Mouse (Mus musculus) ZHBTc4 (cell line): ENCODE results near the gene Plxdc2.

Source experiments
- DNase-seq: peaks from one replicate; pipeline ENCODE4 v3.0.0-alpha.2; 2011; ENCODE audit warnings: low read depth, low spot score

Plxdc2 gene

DNA sequence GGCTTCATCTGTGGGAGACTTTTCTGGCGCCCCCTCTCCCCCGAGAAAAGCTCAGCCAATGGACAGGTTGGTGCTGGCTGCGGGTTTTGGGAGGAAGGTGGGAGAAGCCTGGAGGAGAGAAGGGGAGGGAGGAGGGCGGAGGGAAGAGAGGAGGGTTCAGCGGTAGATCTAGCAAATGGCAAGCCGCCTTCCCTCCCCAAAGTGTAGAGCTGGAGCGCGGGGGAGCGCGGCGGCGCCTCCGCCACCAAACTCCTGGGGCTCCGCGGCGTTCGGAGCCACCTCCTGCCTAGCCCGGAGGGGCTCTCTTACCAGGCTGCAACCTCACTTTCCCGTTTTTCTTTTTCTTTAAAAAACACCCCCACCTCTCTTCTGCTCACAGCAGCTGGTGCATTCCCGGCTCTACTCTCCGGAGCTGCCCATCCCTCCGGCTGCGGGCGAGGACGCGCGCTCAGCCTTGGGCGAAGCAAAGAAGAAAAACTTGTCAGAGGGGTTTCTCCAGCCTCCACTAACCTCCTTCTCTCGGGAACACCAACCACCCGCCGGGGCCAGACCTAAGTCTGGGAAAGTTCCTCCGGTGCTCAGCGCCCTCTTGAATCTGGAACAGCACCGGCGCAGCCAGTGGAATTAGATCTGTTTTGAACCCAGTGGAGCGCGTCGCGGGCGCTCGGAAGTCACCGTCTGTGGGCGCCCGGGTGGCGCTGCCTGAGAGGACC is at the start of gene Plxdc2:
Gene Plxdc2, plus strand, starts transcription at position 199 of the 713 bp plus-strand sequence.
- DNase-seq = peak; percentile 84

DNA sequence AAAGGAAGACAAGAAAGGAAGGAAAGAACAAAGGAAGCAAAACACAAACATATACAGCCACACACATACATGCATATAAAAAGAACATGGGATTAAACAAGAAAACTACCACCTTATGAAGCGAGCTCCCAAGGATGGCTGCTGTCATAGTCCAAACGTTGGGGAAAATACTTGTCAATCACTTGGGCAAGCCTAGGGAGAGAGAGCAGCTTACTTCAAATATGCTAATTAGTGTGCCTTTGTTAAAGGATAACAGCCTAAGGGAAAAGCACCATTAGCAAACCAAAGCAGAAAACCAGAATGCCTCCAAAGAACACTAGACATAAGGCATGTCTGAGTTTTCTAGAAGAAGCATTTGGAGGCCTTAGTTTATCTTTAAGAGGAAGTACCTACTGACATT is 45.7 kb upstream of the Plxdc2 start:
- DNase-seq = peak; percentile 8

DNA sequence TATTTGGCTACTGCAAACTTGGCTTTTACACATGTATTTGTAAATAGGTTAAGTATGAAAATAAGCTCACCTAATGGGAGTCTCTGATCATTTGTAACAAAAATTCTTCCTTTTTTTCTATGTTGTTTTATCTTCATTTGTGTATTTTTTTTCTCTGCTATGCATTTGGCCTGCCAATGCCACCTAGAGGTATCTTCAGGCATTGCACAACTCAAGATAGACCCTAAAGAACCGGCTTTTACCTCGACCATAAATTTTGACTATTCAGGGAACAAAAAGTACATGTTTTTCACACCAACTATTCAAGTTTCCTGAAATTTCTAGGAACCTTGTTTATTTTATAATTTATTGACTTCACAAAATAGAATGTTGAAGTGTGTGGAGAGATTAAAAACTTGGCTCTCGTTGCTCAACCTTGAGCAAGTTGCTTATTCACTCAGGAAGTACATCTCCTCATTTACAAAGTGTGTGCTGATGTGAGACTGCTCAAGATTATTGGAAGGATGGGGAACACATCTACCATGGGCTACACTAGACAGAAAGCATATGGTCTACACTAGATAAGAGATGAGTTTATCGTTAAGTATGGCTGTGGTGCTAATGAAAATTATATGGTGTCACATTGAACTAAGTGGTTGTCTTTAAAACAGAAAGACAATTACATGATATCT is 43.6 kb upstream of the Plxdc2 start:
- peak; percentile 41 for DNase-seq

DNA sequence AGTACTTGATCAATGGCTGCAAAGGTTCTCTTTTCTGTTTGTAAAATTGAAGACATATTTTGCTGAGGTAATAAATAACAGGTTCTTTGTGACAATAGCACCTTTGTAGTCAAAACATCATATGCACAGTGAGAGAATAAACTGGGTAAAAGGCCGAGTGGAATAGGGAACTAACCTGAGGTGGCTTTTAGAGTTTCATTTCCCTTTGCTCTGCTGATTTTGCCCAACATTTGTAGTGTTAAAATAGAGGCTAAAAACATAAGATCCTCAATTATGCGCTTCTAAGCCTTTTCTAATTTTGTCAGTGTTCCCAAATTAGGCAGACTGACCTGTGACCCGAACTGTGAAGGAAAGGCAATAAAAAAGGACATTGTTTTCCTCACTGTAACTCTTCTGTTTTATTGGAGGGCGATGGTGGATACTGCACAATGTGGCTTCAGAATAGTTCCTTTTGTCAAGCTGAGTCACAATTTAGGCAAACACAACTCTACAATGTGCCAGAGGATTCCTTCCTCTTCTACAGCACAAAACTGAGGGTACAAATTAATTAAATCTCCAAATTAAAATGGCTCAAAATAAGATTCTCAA is 20.8 kb upstream of the Plxdc2 start:
- no peak for DNase-seq

DNA sequence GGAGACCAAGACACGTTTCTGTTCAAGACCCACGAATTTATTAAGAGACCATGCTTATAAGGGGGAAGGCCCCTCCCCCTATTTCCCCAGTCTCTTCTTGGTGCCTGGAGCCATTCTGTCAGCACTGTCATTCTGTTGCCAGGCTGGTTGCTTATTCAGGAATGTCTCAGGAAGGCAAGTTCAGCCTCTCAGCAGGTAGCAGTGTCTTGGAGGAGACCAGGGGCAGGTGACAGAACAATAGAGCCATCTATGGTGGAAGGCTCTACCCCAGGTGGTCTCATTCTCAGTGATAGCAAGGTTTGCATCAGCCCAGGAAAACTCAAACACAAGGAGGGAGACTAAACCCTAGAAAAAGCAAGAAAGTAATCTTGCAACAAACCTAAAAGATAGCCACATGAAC is 11.5 kb upstream of the Plxdc2 start:
- DNase-seq = peak; percentile 80

DNA sequence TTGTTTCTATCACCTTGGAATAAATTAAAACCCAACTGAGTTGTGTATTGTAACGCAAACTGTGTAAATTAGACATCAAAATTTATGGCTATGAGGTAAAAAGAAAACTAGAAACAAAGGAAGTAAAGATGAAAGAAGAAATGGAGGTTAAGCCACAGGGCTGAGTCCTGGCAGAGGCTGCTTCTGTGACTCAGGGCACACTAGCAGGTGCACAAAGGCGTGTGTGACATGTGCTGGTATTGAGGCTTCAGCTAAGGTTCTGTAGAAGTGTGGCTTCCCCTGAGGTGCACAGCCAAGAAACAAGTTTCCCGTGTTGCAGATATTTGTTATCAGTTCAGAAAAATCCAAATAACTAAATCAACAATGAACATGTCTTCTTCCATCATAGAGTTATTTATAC is 5.0 kb upstream of the Plxdc2 start:
- DNase-seq = no peak

DNA sequence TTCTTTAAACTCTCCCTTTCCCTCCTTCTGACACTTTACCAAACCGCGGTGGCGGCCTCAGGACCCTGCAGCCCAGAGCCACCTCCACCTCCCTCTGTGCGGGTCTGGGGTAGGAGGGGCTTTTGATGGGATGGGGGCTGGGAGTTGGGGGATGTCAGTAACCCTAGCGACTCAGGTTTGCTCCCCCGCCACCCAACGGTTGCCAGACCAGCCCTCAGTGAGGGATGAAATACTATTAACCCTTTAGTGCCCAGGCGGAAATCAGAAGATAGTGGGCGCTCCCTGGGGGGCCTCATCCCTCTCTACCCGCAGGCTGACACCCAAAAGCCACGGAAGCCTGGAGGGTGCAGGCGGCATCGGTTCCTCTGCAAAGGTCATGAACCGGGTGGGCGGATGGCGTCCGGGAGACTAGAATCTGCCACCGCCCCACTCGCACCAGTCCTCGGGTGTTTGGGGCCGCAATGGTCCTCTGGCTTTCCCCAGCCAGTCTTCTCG is 446 bp upstream of the Plxdc2 start:
- peak; percentile 72 for DNase-seq

DNA sequence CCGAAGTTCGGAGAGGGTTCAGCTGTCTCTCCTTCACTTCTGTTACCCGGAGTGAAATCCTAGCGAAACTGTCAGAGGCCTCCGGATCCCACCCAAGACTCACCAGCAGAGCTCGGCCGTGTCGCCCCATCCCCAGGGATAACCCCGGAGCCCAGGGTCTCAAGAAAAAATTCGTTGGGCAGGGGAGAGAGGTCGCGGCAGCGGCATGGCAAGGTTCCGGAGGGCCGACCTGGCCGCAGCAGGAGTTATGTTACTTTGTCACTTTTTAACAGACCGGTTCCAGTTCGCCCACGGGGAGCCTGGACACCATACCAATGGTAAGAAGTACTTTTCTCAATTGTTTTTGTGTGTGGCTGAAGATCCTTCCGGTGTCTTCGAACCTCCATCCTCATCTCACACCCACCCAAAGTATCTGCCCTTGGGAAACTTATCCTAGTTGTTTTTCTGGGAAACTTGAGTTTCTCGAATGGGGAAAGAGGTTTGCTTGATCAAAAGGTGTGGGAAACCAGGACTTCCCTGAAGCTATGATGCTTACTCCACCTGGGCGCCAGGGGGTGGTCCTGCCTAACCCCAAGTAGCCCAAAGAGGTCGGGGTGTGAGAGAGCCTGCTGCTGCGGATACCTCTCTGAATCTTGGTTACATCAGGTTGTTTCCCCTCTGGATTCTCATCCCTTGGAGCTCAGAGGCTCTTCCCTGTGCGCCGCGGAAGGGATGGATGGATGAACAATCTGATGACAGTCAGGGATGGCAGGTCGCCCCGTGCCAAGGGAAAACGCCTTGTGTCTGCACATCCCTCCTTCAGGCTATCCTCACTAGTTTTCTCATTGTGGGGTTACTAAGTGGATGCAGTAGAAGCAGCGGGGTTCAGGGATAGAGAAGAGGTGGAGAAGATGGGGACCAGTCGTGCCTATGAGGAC is 1.1 kb downstream of the Plxdc2 start:
- peak; percentile 33 for DNase-seq

DNA sequence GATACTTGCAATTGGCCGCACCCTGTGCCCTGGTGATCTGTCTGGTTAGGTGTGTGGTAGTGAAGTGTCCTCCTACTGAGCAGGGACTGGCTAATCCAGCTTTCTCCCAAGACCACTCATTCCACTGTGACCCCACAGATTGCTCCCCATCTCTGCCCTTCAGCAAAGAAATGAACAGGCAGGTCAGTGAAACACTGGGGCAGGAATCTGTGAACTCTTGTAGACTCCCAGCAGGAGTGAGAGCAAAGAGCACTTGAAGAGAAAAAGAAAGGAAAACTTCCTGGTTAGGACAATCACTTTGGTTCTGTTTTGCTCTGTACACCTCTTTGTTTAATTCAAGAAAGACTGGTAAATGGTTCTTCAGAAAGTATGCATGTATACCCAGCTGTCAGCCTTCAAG is 1.8 kb downstream of the Plxdc2 start:
- DNase-seq = no peak

DNA sequence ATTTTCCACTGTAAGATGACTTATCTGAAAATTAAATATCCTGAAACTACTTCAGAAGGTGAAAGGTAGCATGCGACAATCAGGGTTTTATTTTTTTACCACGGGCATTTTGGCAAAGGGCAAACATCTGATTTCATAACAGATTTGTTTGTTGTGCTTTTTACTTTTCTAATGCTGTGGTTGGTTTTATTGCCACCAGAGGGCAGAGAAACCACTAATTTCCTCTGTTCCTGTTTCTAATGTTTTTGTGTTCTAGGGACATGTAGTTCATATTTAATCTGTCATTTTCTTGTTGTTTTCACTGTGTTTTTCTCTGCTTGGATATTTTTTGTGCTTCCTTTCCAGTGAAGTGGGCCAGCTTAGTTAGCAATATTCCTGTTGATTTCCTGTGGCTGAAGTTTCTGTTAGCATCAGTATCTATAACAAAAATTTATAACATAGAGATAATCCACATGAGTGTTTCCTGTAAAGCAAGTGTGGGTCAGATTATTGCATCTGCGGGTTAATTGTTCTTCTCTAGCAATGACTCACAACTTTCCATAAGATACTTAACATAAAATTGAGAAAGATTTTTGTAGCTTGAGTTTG is 3.3 kb downstream of the Plxdc2 start:
- DNase-seq = no peak

DNA sequence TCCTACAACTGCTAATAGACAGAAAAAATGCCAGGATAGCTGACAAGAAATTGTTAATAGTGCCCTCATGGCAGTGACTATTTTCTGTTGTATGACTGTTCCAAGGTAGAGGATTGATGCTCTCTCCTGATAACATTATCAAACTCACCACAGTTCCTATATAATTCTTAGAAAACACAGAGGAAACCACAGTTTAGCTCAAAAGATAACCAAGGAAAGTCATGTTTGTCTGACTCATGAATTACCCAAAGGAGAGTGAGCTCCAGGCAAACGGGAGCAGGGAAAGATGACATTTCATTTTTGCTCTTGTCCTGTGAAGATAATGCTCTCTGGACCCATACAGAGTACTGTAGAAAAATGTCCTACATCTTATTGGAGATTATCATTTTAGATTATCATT is 8.6 kb downstream of the Plxdc2 start:
- no peak for DNase-seq

DNA sequence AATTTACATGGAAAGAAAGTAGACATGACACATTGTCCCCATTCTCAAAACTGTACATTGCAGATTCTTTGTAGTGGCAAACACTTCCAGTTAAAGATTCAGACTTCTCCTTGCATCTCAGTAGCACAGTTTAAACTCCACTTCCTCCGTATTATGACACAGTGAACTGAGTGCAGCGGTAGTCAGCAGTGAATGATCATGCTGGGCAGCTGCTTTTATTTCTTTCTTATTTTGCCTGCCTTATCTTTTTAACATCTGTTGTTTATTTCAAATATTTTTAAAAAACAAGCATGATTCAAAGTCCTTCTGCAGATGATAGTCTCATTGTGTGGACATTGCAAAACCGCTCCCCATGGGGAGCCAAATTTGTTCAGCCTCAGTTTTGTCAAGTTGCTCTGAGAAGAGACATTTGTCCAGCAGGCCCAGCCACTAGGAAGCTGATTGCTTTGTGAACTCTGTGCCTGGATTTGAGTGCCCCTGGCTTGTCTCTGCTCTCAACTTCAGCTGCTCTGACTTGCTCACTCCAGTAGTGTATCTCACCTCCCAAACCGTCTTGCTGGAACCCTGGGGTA is 9.8 kb downstream of the Plxdc2 start:
- DNase-seq = no peak

DNA sequence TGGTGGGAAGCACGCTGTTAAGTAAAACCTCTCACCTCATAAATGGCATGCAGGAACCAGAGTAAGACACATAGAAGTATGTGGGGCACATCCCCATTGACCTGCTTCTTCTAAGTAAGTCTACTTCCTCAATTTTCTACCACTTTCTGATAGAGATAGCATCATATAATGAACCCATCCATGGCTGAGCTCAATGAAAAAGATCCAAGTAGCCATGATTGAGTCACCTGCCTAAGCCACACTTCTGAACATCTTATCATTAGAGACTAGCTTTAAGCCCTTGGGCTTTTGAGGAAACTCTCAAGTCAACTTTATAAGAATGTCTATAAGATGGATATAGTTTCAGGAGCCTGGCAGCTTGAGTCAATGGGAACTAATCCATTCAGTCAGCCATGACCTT is 14.3 kb downstream of the Plxdc2 start:
- DNase-seq = no peak

DNA sequence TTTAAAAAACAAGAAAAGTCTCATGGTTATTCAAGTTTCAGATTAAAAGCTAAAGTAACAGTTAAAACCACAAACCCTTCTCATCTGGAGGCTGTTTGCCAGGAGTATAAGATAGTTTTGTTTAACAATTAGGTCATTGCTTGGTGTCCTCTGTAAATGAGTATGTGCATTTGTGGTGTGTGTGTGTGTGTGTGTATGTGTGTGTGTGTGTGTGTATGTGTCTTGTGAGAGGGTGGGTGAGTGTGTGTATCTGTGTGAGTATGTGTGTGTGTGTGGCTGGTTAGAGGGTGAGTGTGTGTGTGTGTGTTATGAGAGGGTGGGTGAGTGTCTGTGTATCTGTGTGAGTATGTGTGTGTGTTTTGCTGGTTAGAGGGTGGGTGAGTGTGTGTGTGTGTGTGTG is 18.2 kb downstream of the Plxdc2 start:
- DNase-seq = no peak

DNA sequence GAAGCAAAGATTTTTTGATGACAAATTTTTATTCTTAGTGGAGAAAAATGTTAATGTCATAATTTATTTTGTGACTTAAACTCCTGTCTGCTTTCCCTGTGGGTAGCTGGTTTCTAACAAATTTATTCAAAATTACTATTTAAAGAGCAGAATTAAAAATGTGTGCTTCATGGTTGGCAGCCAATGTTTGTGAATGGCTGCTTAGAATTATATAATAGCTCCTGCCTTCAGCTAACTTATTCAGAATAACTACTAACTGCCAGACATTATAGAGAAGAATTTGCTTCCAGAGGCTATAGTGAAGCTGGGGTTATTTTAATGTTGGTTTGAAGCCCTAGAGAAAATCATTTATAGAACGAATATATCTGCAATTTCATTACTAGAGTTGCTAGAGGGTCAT is 30.1 kb downstream of the Plxdc2 start:
- DNase-seq = no peak

DNA sequence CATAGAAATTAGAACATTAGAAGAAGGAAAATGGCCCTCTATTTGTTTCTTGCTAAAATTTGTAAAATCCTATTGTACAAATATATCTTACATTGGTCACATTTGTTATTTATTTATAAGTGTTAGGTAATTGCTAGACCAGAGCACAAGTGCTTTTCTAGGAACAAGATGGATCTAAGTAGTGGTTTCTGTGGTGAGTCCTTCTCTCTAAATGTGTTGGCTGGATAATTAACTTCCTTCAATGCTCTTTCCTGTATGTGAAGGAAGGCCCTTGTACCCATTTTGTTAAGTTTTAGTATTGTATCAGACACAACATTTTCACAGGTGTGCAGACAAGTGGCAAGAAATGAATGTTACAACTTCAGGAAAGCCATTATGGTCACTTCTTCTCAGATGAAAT is 30.6 kb downstream of the Plxdc2 start:
- no peak for DNase-seq

DNA sequence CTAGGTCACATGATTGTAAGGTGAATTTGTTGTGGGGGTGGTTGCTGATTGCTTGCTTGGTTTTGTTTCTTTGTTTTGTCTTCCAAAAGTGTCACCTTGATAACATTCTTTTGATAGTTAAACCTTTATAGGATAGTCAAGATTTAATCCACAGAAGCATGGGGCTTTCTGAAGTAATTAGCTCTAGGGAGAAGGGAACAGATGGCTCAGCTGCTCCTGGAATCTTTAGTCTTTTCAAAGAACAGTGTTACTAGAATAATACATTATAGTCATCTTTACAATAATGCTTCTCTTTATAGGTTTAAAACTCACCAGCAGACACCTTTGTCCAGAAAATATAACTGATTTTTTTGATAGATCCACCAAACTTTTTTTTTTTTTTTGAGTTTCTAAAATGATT is 31.7 kb downstream of the Plxdc2 start:
- DNase-seq = no peak

DNA sequence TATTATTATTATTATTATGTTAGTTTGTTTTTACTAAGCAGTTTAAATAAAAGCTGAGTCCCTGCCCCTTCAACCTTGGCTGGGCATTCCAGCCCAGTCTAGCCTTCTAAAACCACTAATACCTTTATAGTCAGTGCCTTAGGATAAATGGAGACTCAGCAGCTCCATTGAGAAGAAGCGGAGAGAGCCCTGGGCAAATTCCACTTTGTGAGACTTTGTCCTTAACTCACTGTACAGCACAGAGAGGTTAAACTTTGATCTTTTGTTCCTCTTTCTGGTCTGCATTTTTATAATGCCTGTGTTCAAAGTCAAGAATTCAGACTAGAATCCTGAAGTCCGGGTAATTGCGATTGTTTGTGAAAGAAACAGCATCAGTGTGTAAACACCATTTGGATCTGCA is 41.4 kb downstream of the Plxdc2 start:
- peak; percentile 52 for DNase-seq

DNA sequence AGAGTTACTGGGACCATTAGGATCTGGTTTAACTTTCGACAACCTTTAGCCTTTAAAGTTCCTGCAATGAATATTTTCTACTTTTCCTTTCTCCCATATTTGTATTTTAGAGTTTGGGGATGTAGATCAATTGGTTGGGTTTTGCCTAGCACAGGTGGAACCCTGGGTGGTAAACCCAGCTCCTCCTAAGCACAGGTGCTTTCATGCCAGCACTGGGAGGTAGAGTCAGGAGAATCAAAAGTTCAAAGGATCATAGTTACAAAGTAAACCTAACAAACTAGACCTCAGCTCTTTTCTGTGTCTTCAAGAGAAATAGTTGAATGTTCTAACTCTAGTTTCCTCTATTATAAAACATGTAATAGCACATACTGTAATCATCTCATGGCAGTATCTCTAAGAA is 41.9 kb downstream of the Plxdc2 start:
- DNase-seq = no peak

DNA sequence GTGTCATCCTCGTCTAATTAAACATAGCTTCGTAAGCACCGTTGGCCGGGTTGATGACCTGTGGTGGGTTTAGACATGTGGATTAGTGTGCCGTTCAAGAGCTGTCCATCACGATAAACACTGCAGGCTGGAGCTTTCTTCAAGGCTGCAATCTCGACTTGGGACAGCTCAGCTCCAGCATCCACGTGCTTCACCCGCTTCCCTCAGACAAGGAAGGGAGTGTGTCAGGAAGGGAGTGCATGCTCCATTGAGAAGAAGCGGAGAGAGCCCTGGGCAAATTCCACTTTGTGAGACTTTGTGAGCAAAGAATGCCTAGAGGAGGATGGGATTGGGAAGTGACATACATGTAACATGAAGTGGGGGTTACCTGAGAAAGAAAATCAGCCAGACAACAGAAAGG is 42.8 kb downstream of the Plxdc2 start:
- DNase-seq = no peak

DNA sequence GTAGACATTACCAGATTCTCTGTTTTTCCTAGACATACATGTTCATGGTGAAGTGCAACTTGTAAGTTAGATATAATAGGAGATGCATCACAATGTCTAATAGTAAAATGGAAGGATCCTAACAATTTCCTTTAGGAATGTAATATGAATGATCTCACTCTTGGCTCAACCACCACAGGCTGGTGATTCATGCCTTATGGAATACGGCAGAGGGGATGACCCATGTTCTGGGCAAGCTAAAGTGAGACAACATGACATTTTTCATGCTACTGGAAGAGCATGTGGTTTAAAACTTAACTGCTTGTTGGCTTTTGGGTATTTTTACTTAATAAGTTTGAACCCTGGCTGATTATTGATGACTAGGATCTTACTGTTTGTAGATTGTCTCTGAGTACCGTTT is 50.4 kb downstream of the Plxdc2 start:
- no peak for DNase-seq
